Mouse (Mus musculus): ENCODE measurements around the gene Ino80b. TPM values are rescaled to one million over a fixed set of nuclear protein-coding genes. Genes with fewer than 3 reads are reported as not detected.

The Ino80b gene
- polyA plus RNA-seq, 1 experiment from 2014 or later, result 19.4 TPM

DNA sequence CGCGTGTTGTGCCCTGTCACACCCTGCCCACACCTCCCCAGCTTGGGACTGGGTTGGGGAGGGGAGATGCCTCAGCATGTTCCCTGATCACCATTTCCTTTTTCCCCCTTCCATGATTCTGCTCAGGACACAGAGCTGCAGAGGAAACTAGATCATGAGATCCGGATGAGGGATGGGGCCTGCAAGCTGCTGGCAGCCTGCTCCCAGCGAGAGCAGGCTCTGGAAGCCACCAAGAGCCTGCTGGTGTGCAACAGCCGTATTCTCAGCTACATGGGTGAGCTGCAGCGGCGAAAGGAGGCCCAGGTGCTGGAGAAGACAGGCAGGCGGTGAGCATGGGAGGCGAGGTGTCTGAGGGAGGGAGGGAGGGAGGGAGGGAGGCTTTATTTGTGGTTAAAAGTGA is 20.6 kb upstream of the Ino80b start:
- Histone ChIP-seq H3K9me3 (ENCODE audit: control insufficient read depth, low read length) (no peaks in the 10 kb centered on the region), H3K4me3 (ENCODE audit: low read depth, low read length) (no peak overlapping the region), H3K36me3 (ENCODE audit: control insufficient read depth, insufficient read depth, low read length) (0 out of 2 replicates have a peak, but pooled peaks cover 5% of the 10 kb centered on the region), H3K4me2 (no peak overlapping the region), H3K4me1 (ENCODE audit: control insufficient read depth, insufficient read depth, low read length) (peaks cover 12% of the 10 kb centered on the region), H3K27ac (ENCODE audit: low read depth, low read length) (no peak overlapping the region), H3K27me3 (ENCODE audit: control insufficient read depth, insufficient read depth, low read length) (no peaks in the 10 kb centered on the region; the same call in 1 of the 2 replicates), H3K9ac (ENCODE audit: low read length) (no peak overlapping the region)
- DNase-seq (ENCODE audit: low spot score, missing footprints), result no peak
- no peak for ATAC-seq (ENCODE audit: low FRiP score)
- WGBS, result 78% methylated on average over 9 of the region's 9 CpGs

DNA sequence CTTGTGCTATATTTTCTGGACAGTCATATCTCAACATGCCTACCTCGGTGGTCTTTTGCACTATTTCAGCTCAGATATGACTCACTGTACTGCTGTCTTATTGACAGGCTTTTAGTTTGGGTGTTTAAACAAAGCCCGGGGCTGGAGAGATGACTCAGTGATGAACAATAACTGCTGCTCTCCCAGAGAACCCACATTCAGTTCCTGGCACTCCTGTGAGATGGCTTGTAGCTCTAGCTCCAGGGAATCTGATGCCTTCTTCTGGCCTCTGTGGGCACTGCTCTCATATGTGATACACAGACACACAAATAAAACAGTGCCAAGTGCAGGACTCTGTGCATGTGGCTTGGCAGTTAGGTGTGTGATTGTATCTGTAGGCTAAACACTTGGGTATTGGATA is 20.0 kb upstream of the Ino80b start:
- H3K9ac ChIP-seq (ENCODE audit: low read length), result no peak overlapping the region
- H3K4me3 ChIP-seq (ENCODE audit: low read depth, low read length), result no peak overlapping the region
- 73% methylated on average over 2 of the region's 2 CpGs for WGBS

DNA sequence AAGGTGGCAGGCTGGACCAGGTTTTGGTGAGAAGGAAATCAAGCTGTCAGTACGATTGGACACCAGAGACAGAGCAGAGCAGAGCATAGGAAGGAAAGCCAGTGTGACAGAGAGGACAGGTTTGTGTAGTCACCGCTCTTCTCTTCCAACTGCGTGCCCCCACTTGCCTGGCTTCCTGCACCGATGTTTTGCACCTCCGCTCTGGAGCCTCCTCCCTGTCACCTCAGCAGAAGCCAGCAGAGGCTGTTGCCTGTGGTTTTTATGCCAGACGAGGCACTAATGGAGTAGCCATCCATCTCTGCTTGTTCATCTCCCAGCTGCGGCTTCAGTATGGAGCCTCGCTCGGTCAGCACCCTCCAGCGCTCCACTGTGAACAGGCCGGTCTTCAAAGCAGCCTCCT is 17.7 kb upstream of the Ino80b start:
- no peak overlapping the region for H3K4me3 ChIP-seq (ENCODE audit: low read depth, low read length)
- H3K27ac ChIP-seq (ENCODE audit: low read depth, low read length), result no peak overlapping the region
- no peaks in the 10 kb centered on the region for H3K36me3 ChIP-seq (ENCODE audit: control insufficient read depth, insufficient read depth, low read length)
- H3K9ac ChIP-seq (ENCODE audit: low read length), result no peak overlapping the region
- ATAC-seq (ENCODE audit: low FRiP score), result no peak; the same call in 1 of the 2 replicates
- H3K4me2 ChIP-seq, result no peak overlapping the region
- no peaks in the 10 kb centered on the region; the same call in 1 of the 2 replicates for H3K27me3 ChIP-seq (ENCODE audit: control insufficient read depth, insufficient read depth, low read length)
- no peaks in the 10 kb centered on the region for H3K9me3 ChIP-seq (ENCODE audit: control insufficient read depth, low read length)
- DNase-seq (ENCODE audit: low spot score, missing footprints), result no peak
- WGBS, result 53% methylated on average over 11 of the region's 11 CpGs
- peaks cover 24% of the 10 kb centered on the region for H3K4me1 ChIP-seq (ENCODE audit: control insufficient read depth, insufficient read depth, low read length)

More for the DNA sequence above, 20.0 kb upstream of the Ino80b start:
- Histone ChIP-seq H3K27ac (ENCODE audit: low read depth, low read length) (no peak overlapping the region), H3K4me1 (ENCODE audit: control insufficient read depth, insufficient read depth, low read length) (peaks cover 10% of the 10 kb centered on the region), H3K9me3 (ENCODE audit: control insufficient read depth, low read length) (no peaks in the 10 kb centered on the region), H3K4me2 (no peak overlapping the region), H3K36me3 (ENCODE audit: control insufficient read depth, insufficient read depth, low read length) (0 out of 2 replicates have a peak, but pooled peaks cover 5% of the 10 kb centered on the region), H3K27me3 (ENCODE audit: control insufficient read depth, insufficient read depth, low read length) (no peaks in the 10 kb centered on the region; the same call in 1 of the 2 replicates)
- DNase-seq (ENCODE audit: low spot score, missing footprints), result no peak
- ATAC-seq (ENCODE audit: low FRiP score), result no peak

DNA sequence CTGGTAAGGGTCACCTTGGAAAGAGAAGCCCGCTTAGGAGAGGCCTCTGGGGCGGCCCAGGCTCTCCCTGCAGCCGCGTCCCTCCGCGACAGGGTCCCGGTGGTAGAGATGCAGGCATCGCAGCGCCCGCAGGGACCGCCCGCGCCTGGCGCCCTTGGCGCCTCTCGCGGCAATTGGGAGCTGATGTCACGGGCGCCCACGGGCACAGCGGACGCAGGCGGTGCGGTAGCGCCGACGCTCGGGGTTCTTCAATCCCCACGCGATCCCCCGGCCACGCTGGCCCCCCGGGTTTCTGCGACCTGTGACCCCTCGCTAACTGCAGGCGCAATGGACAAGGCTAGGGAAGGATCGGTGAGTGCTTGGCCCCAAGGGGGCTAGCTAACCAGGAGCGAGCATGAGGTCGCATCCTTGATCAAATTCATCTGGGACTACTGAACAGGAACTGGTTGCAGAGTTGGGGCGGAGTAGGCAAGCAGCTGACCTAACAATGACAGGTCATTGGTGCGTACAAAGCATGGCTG is 17.0 kb upstream of the Ino80b start:
- DNase-seq (ENCODE audit: low spot score, missing footprints), result peak; percentile 88
- peak; percentile 22; the same call in 1 of the 2 replicates for ATAC-seq (ENCODE audit: low FRiP score)
- Histone ChIP-seq H3K9ac (ENCODE audit: low read length) (peak overlapping the region; percentile 57), H3K4me3 (ENCODE audit: low read depth, low read length) (peak overlapping the region; percentile 31), H3K4me1 (ENCODE audit: control insufficient read depth, insufficient read depth, low read length) (peaks cover 27% of the 10 kb centered on the region), H3K36me3 (ENCODE audit: control insufficient read depth, insufficient read depth, low read length) (no peaks in the 10 kb centered on the region), H3K27ac (ENCODE audit: low read depth, low read length) (no peak overlapping the region), H3K9me3 (ENCODE audit: control insufficient read depth, low read length) (no peaks in the 10 kb centered on the region), H3K4me2 (peak overlapping the region; percentile 54), H3K27me3 (ENCODE audit: control insufficient read depth, insufficient read depth, low read length) (no peaks in the 10 kb centered on the region; the same call in 1 of the 2 replicates)
- WGBS, result 3% methylated on average over 41 of the region's 41 CpGs

DNA sequence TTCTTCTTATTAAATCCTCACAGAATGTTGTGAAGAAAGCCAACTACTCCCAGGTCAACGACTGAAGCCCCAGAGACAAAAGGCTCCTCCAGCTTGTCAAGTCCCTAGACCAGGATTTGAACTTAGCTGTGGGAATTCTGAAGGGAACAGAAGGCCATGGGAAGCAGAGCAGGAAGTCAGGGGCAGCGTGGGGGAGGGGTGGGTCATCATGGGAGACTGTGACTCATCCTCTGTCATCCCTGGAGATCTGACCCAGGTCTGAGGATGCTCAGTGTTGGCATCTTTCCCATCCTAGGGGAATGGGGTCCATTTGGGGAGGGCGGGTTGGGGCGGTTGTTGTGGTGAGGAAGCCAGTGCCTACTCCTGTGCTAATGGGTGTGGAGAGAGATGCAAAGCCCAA is 16.4 kb upstream of the Ino80b start:
- Histone ChIP-seq H3K4me1 (ENCODE audit: control insufficient read depth, insufficient read depth, low read length) (peaks cover 33% of the 10 kb centered on the region), H3K27ac (ENCODE audit: low read depth, low read length) (no peak overlapping the region)
- WGBS, result 28% methylated on average over 4 of the region's 4 CpGs

DNA sequence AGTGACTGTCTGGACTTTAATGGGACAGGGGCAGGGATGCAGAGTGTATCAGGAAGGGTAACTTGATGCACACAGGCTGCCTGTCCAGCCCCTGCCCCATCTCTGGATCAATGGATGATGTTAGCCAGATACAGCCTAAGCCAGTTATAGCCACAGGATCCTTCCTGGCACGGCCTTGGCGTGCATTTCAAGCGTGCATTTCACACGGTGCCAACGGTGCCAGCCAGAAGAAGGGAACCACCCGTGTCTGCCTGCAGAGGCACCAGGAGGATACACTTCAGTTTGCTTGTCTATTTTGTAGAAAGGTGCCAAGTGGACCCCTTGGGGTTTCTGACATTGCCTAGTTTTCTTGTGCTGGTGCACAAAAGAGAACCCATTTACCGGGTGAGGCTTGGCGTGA is 14.8 kb upstream of the Ino80b start:
- Histone ChIP-seq H3K4me3 (ENCODE audit: low read depth, low read length) (no peak overlapping the region), H3K27me3 (ENCODE audit: control insufficient read depth, insufficient read depth, low read length) (peaks cover 7% of the 10 kb centered on the region), H3K9me3 (ENCODE audit: control insufficient read depth, low read length) (no peaks in the 10 kb centered on the region), H3K4me1 (ENCODE audit: control insufficient read depth, insufficient read depth, low read length) (peaks cover 46% of the 10 kb centered on the region), H3K27ac (ENCODE audit: low read depth, low read length) (no peak overlapping the region), H3K4me2 (no peak overlapping the region), H3K36me3 (ENCODE audit: control insufficient read depth, insufficient read depth, low read length) (no peaks in the 10 kb centered on the region), H3K9ac (ENCODE audit: low read length) (no peak overlapping the region)
- DNase-seq (ENCODE audit: low spot score, missing footprints) (no peak), ATAC-seq (ENCODE audit: low FRiP score) (no peak)
- WGBS, result 93% methylated on average over 8 of the region's 8 CpGs

More for the DNA sequence above, 16.4 kb upstream of the Ino80b start:
- ATAC-seq (ENCODE audit: low FRiP score) (no peak), DNase-seq (ENCODE audit: low spot score, missing footprints) (no peak)
- Histone ChIP-seq H3K27me3 (ENCODE audit: control insufficient read depth, insufficient read depth, low read length) (no peaks in the 10 kb centered on the region; the same call in 1 of the 2 replicates), H3K9ac (ENCODE audit: low read length) (no peak overlapping the region), H3K4me2 (peak overlapping the region; percentile 54), H3K4me3 (ENCODE audit: low read depth, low read length) (no peak overlapping the region), H3K36me3 (ENCODE audit: control insufficient read depth, insufficient read depth, low read length) (no peaks in the 10 kb centered on the region), H3K9me3 (ENCODE audit: control insufficient read depth, low read length) (no peaks in the 10 kb centered on the region)

DNA sequence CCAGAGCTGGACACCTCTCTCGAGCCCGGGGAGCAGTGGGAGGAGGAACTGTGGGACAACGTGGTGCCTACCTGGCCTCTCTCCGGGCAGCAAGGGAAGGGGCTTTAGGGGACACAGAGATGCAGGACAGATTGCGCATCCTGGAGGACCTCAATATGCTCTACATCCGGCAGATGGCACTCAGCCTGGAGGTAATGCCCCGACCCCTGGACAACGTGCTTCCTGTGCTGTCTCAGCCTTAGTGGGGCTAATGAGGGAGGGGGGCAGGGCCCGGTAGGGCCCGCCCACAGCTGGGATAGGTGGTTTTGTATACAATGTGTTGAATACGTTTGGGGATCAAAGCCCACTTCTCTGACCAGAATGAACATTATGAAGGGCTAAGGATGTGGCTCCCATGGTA is 12.8 kb upstream of the Ino80b start:
- Histone ChIP-seq H3K4me2 (peak overlapping the region; percentile 86), H3K4me3 (ENCODE audit: low read depth, low read length) (peak overlapping the region; percentile 51), H3K4me1 (ENCODE audit: control insufficient read depth, insufficient read depth, low read length) (peaks cover 46% of the 10 kb centered on the region), H3K9me3 (ENCODE audit: control insufficient read depth, low read length) (no peaks in the 10 kb centered on the region), H3K27me3 (ENCODE audit: control insufficient read depth, insufficient read depth, low read length) (peaks cover 7% of the 10 kb centered on the region), H3K36me3 (ENCODE audit: control insufficient read depth, insufficient read depth, low read length) (no peaks in the 10 kb centered on the region), H3K9ac (ENCODE audit: low read length) (peak overlapping the region; percentile 97), H3K27ac (ENCODE audit: low read depth, low read length) (peak overlapping the region; percentile 99)
- DNase-seq (ENCODE audit: low spot score, missing footprints), result no peak
- peak; percentile 54 for ATAC-seq (ENCODE audit: low FRiP score)
- under 1% methylated on average over 11 of the region's 11 CpGs for WGBS

DNA sequence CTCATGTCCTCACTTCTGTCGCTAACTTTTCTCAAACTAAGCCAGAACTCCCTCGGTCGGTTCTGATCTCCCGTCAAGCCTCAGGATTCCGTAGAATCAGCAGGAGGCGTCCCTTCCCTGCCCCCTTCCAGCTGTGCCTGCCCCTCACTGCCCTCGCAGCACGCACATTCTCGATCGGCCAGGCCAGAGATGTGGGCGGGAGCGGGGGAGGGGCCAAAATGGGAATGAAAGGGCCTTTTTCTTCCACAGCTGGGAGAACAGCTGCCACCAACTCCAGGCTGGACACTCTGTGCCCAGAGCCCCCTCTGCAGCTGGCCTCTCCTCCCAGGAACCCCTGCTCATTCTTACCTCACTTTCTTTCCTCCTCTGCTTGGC is 12.3 kb upstream of the Ino80b start:
- Histone ChIP-seq H3K27me3 (ENCODE audit: control insufficient read depth, insufficient read depth, low read length) (peaks cover 7% of the 10 kb centered on the region), H3K4me1 (ENCODE audit: control insufficient read depth, insufficient read depth, low read length) (peaks cover 46% of the 10 kb centered on the region)
- under 1% methylated on average over 12 of the region's 12 CpGs for WGBS

DNA sequence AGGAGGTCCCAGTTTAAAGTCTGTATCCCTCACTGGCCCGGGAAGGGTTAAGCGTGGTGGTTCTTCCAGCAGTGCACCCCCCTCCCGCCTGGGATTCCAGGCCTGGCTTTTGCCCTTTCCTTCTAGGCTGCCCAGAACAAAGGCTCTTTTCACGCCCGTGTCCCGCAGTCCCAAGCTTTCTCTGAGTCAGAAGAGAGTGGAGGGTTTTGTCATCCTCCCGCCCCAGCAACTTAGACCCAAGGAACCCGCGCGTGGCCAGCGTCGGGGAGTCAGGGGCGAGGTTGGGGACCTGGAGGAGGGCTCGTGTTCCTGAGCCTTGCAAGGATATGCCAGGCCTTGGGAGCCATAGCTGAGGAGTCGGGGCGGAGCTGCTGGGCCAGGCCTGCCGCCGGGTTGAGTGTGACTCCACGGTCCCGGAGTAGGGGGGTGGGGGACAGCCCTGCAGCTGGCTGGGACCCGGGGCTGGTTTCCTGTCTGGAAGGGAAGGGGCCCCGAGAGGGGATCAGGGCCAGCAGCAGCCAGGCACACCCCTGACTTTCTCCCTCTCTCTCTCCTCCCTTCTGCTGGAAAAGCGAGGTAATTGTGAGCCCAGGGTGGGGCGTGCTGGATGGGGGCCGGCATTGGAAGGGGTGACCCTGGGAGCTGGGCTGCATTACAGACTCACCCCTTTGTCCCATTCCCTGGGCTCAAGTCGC is 11.8 kb upstream of the Ino80b start:
- DNase-seq (ENCODE audit: low spot score, missing footprints) (peak; percentile 98), ATAC-seq (ENCODE audit: low FRiP score) (peak; percentile 82)
- Histone ChIP-seq H3K27me3 (ENCODE audit: control insufficient read depth, insufficient read depth, low read length) (peaks cover 7% of the 10 kb centered on the region), H3K4me1 (ENCODE audit: control insufficient read depth, insufficient read depth, low read length) (peaks cover 41% of the 10 kb centered on the region), H3K36me3 (ENCODE audit: control insufficient read depth, insufficient read depth, low read length) (no peaks in the 10 kb centered on the region), H3K27ac (ENCODE audit: low read depth, low read length) (peak overlapping the region; percentile 99), H3K9ac (ENCODE audit: low read length) (peak overlapping the region; percentile 97), H3K4me2 (peak overlapping the region; percentile 86), H3K4me3 (ENCODE audit: low read depth, low read length) (peak overlapping the region; percentile 51), H3K9me3 (ENCODE audit: control insufficient read depth, low read length) (no peaks in the 10 kb centered on the region)
- WGBS, result under 1% methylated on average over 25 of the region's 26 CpGs

More for the DNA sequence above, 12.3 kb upstream of the Ino80b start:
- ATAC-seq (ENCODE audit: low FRiP score) (peak; percentile 78), DNase-seq (ENCODE audit: low spot score, missing footprints) (peak; percentile 99)
- Histone ChIP-seq H3K27ac (ENCODE audit: low read depth, low read length) (peak overlapping the region; percentile 99), H3K9me3 (ENCODE audit: control insufficient read depth, low read length) (no peaks in the 10 kb centered on the region), H3K36me3 (ENCODE audit: control insufficient read depth, insufficient read depth, low read length) (no peaks in the 10 kb centered on the region), H3K4me2 (peak overlapping the region; percentile 86), H3K4me3 (ENCODE audit: low read depth, low read length) (peak overlapping the region; percentile 51), H3K9ac (ENCODE audit: low read length) (peak overlapping the region; percentile 97)

Data from midbrain, embryonic 11.5 days (tissue).